Mouse (Mus musculus) kidney, embryonic 16.5 days (tissue): ENCODE results near the gene Mogat2. TPM values are rescaled to one million over a fixed set of nuclear protein-coding genes. Genes with fewer than 3 reads are reported as not detected.
A peak's percentile ranks its signal among the peaks of the same experiment; 100 is the strongest.

Experiments used
- ATAC-seq: fragments of 200-750 bp; cut with Nextera tagmentation; 2 replicates; pipeline ENCODE4 v1.8.0; 2017; ENCODE audit warnings: moderate TSS enrichment; ENCODE audit not compliant: low FRiP score, low TSS enrichment
- H3K27ac ChIP-seq: fragments of 300-500 bp; sonication (generic); 2 replicates; pipeline ENCODE4 v1.5.1; 2014; ENCODE audit warnings: low read length
- H3K27me3 ChIP-seq: fragments of 300-500 bp; sonication (generic); 2 replicates; pipeline ENCODE4 v1.6.1; 2014; ENCODE audit warnings: low read length, control low read depth, mixed read lengths; ENCODE audit not compliant: insufficient read depth
- H3K36me3 ChIP-seq: fragments of 300-500 bp; sonication (generic); 2 replicates; pipeline ENCODE4 v1.6.1; 2014; ENCODE audit warnings: low read length, control low read depth, mixed read lengths; ENCODE audit not compliant: insufficient read depth
- H3K4me1 ChIP-seq: fragments of 300-500 bp; sonication (generic); 2 replicates; pipeline ENCODE4 v1.6.1; 2014; ENCODE audit warnings: low read length, control low read depth, mixed read lengths; ENCODE audit not compliant: insufficient read depth
- H3K4me2 ChIP-seq: fragments of 300-500 bp; sonication (generic); replicated peaks from 2 replicates; pipeline ENCODE4 v1.6.1; 2014; ENCODE audit warnings: low read depth, low read length
- H3K4me3 ChIP-seq: fragments of 300-500 bp; sonication (generic); 2 replicates; pipeline ENCODE4 v1.5.1; 2014; ENCODE audit warnings: mild to moderate bottlenecking, low read length
- H3K9ac ChIP-seq: fragments of 300-500 bp; sonication (generic); replicated peaks from 2 replicates; pipeline ENCODE4 v1.6.1; 2014; ENCODE audit warnings: low read length
- H3K9me3 ChIP-seq: fragments of 300-500 bp; sonication (generic); 2 replicates; pipeline ENCODE4 v1.6.1; 2016; ENCODE audit warnings: low read length, control low read depth
- WGBS: fragments of 180-500 bp; shearing (Covaris S2); extraction: QIAGEN DNeasy Blood & Tissue Kit; methylation state at CpG from one replicate; pipeline ENCODE4 v1.1.7; 2014; 5-methylcytosine and 5-hydroxymethylcytosine counted together
- polyA plus RNA-seq: library from polyadenylated mRNA; unstranded; fragments of >200 nt; fragmentation: Nextera tagmentation; extraction: Ambion mirVana; gene quantifications from 2 replicates; pipeline ENCODE4 v1.2.1, GENCODE M21; 2015

Mogat2 gene
- polyA plus RNA-seq, 1 experiment from 2014 or later: 14.9 TPM

DNA sequence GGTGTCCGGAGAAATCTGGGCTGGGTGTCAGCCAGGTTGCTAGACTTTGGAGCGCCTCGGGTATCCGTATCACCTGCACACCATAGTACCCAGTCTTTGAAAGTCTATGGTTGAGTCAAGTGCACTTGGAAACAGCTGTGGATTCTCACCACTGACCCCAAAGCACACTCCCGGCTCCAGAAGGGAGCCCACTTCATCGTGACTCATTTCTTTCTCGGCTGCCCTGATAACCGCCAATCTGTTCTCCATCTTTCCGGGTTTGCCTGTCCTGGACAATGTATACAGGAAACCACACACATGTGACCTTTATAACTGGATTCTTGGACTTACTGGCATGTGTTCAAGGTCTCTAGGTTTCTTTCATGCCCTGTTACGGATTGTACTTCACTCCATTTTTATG lies 11.8 kb downstream of the Mogat2 start:
- Histone ChIP-seq H3K4me2 (no peak overlapping the region), H3K4me3 (no peak overlapping the region), H3K4me1 (no peaks in the 10 kb centered on the region), H3K27me3 (no peaks in the 10 kb centered on the region), H3K36me3 (no peaks in the 10 kb centered on the region), H3K9ac (no peak overlapping the region), H3K27ac (no peak overlapping the region), H3K9me3 (no peaks in the 10 kb centered on the region)
- ATAC-seq: no peak
- 85% methylated on average over 10 of the region's 10 CpGs for WGBS

DNA sequence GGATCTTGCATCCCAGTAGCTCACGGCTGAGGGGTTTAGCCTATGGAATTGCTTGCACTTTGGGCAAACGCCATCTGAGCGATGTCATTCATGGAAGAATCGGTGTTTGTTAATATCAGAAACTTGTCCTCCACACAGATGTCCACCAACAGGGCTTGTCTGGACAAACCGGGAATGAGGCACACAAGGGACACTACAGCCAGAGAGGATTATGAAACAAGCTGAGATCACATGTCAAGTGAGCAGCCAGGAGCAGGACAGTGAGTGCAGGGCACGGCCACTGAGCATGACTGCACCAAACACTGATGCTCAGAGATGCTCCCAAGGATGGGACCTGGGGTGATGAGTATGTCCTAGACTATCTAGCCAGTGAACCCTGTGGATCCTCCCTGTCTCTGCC lies 13.0 kb downstream of the Mogat2 start:
- H3K4me1 ChIP-seq: no peaks in the 10 kb centered on the region
- no peak for ATAC-seq
- WGBS: 73% methylated on average over 6 of the region's 6 CpGs
- no peaks in the 10 kb centered on the region for H3K27me3 ChIP-seq
- no peak overlapping the region for H3K4me3 ChIP-seq
- no peak overlapping the region for H3K9ac ChIP-seq
- H3K9me3 ChIP-seq: no peaks in the 10 kb centered on the region
- no peak overlapping the region for H3K4me2 ChIP-seq
- H3K27ac ChIP-seq: no peak overlapping the region
- no peaks in the 10 kb centered on the region for H3K36me3 ChIP-seq

DNA sequence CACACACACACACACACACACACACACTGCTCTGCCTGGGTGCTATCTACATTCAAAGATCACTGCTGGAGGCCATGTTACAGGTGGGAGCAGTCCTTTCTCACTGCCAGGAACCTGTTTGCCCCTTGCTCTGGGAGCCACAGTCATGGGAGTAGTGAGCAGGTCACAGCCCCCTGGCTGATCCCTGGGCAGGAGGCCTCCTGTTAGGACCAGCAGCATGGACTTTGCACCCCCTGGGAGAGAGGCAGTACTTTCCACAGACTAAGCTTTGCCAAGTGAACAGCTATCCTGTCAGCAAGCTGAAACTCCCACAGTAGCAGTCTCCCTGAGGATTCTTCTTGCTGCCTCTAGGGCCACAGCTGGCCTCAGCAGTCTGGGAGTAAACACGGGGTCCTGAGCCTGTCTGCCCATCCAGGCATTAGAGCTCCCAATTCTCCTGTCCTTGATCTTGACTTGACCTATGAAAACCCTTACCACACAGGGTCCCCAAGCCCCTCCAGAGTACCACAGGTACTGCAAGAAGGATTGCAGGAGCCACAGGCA lies 13.7 kb downstream of the Mogat2 start:
- H3K4me1 ChIP-seq: no peaks in the 10 kb centered on the region
- WGBS: 40% methylated on average over 1 of the region's 1 CpGs
- peak overlapping the region; percentile 51 for H3K27ac ChIP-seq
- peak; percentile 87 for ATAC-seq
- H3K27me3 ChIP-seq: no peaks in the 10 kb centered on the region
- no peaks in the 10 kb centered on the region for H3K9me3 ChIP-seq
- H3K36me3 ChIP-seq: no peaks in the 10 kb centered on the region
- no peak overlapping the region for H3K4me2 ChIP-seq
- H3K9ac ChIP-seq: no peak overlapping the region
- H3K4me3 ChIP-seq: no peak overlapping the region

DNA sequence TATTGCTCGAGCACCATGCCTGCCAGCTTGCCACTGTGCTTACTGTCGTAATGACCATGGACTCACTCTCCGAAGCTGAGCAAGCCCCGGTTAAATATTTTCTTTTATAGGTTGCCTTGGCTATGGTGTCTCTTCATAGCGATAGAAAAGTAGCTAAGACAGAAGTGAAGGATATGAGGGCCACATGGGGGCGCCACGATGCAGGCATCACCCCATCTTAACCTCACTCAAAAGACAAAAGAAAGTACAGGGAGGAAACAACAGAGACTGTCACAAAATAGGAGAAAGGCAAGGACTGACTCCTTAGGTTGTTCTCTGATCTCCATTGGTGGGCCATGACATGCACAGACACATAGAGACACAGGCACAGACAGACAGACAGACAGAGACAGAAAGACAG lies 14.2 kb downstream of the Mogat2 start:
- H3K4me3 ChIP-seq: no peak overlapping the region

DNA sequence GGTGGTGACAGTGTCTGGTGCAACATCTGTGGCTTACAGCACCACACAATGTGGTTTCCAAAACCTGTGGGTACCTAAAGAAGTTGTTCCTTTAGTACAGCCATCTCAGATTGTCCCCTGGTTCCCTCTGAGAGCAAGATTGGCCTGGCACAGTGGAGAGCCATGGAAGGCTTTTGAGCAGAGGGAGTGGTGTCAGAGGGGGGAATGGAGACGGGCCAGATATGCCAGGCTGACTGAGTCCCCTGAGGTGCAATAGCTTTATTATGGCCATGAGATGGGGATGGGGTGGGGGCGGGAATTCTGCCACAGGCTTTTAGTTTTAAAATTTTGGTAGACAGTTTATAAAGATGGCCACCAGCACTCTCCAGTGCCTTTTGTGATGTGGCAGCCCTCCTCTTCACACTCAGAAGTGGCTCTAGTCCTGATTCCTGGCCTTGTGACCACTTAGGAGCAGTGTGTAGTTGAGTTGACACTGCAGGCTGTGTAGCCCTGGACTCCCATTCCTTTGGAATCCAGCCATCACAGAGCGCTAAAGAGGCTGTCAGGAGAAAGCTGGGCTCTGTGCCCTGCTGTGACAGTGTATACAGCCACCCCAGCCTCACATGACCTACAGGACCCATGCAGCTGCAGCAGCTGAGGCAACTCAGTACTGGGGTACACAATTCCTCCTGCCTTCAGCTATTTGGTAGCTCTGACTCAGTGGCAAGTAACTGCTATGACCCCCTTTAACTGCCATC lies 20.9 kb downstream of the Mogat2 start:
- no peak overlapping the region for H3K27ac ChIP-seq
- H3K27me3 ChIP-seq: no peaks in the 10 kb centered on the region
- H3K4me3 ChIP-seq: no peak overlapping the region
- no peaks in the 10 kb centered on the region for H3K36me3 ChIP-seq
- ATAC-seq: no peak
- no peaks in the 10 kb centered on the region for H3K4me1 ChIP-seq
- WGBS: 78% methylated on average over 3 of the region's 3 CpGs
- no peaks in the 10 kb centered on the region for H3K9me3 ChIP-seq
- H3K9ac ChIP-seq: no peak overlapping the region
- H3K4me2 ChIP-seq: no peak overlapping the region

More for the DNA sequence above, 14.2 kb downstream of the Mogat2 start:
- no peak for ATAC-seq
- Histone ChIP-seq H3K9ac (no peak overlapping the region), H3K36me3 (no peaks in the 10 kb centered on the region), H3K9me3 (no peaks in the 10 kb centered on the region), H3K4me1 (no peaks in the 10 kb centered on the region), H3K4me2 (no peak overlapping the region), H3K27me3 (no peaks in the 10 kb centered on the region), H3K27ac (peak overlapping the region; percentile 1; the same call in 1 of the 2 replicates)
- 69% methylated on average over 7 of the region's 7 CpGs for WGBS

DNA sequence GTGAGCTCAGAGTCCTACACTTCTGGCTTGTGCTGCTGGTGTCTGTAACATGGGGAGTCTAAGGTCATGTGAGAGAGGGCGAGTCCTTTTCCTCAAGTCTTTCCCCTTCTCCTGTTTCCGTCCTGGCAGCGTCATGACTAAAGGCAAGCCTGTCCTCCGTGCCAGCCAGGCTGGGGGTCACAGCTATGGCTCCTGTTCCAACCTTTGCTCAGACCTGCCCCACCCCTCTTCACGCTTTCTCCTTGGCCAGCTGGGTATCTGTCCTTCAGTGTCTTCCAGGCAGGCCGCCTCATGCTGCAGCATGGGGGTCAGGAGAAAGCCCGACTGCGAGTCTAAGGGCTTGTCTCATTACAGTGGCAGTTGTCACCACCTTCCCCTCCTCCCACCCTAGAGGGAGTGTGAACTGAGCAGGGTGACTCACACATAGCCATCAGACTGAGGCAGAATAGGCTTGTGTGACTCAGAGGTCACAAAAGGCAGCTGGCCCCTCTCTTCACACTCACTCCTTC lies 23.0 kb downstream of the Mogat2 start:
- 26% methylated on average over 8 of the region's 8 CpGs for WGBS
- no peak overlapping the region for H3K27ac ChIP-seq
- H3K4me2 ChIP-seq: no peak overlapping the region
- H3K27me3 ChIP-seq: no peaks in the 10 kb centered on the region
- H3K4me3 ChIP-seq: no peak overlapping the region
- no peaks in the 10 kb centered on the region for H3K9me3 ChIP-seq
- 0 out of 2 replicates have a peak overlapping the region, but pooled peaks have one; percentile 5 for H3K9ac ChIP-seq
- H3K4me1 ChIP-seq: no peaks in the 10 kb centered on the region
- ATAC-seq: peak; percentile 53; the same call in 1 of the 2 replicates
- no peaks in the 10 kb centered on the region for H3K36me3 ChIP-seq

DNA sequence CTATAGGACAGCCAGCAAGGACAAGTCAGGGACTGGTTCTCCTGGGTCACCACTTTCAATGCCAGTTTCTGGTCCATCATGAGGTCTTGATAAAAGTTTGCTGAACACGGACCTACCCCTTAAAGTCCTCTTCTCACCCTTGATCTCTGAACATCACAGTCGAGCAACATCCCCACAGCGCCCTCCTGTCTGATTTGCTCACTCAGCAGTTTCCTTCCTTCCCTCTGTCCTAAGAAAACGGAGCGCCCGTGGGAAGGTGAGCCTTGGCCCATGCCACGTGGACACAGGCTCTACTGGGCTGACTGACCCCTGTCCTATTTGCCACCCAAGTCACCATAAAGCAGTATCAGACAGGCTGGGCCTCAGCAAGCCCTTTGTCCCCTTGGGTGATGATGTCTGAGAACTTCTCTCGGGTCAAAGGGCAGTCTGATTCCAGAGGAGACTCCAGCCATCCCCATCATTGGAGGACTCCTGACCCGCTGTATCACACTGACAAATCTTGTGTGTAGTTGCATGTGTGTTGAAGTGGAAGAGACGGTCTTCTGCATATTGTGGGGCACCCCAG lies 23.7 kb downstream of the Mogat2 start:
- Histone ChIP-seq H3K27me3 (no peaks in the 10 kb centered on the region), H3K9ac (no peak overlapping the region), H3K4me1 (no peaks in the 10 kb centered on the region), H3K36me3 (no peaks in the 10 kb centered on the region), H3K27ac (no peak overlapping the region), H3K9me3 (no peaks in the 10 kb centered on the region), H3K4me3 (no peak overlapping the region), H3K4me2 (no peak overlapping the region)
- 76% methylated on average over 10 of the region's 10 CpGs for WGBS
- 0 out of 2 replicates have a peak, but pooled peaks have one; percentile 41 for ATAC-seq

DNA sequence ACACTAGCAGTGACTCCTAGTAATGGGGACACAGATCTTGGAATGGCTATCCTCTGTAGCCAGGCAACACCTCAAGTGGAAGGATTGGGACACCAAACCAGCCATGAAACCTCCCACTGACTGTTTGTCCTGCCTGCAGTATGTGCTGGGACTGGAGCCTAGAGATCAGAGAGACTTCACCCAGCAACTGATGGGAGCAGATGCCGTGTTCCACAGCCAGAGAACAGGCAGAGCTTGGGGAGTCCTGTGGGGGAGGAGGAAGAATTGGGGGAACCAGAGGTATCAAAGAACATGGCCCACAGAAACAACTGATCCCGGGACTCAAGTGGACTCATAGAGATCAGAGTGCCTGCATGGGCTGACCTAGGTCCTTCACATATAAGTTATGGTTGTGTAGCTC lies 24.7 kb downstream of the Mogat2 start:
- no peaks in the 10 kb centered on the region for H3K36me3 ChIP-seq
- H3K4me2 ChIP-seq: no peak overlapping the region
- H3K4me3 ChIP-seq: no peak overlapping the region
- H3K9me3 ChIP-seq: no peaks in the 10 kb centered on the region
- H3K4me1 ChIP-seq: no peaks in the 10 kb centered on the region
- 80% methylated on average over 2 of the region's 2 CpGs for WGBS
- ATAC-seq: no peak
- no peak overlapping the region for H3K27ac ChIP-seq
- no peaks in the 10 kb centered on the region for H3K27me3 ChIP-seq
- no peak overlapping the region for H3K9ac ChIP-seq

DNA sequence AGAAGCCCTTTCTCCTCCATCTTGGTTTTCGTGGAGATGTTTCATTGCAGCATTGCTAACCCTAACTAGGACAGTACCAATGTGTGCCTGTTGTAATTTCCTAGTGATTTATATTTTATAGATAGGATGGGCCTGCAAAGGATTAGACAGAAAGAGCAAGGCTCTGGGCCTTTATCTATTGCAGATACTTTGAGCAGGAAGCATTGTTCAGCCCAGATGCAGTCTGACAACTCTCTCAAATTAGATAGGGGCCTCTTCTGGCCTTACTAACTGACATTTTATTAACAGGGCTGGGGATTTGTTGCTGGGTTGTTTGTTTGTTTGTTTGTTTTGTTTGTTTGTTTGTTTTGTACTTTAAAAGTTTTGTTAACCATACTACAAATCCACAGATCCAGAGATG lies 25.4 kb downstream of the Mogat2 start:
- Histone ChIP-seq H3K27me3 (no peaks in the 10 kb centered on the region), H3K36me3 (no peaks in the 10 kb centered on the region), H3K4me2 (no peak overlapping the region), H3K4me3 (no peak overlapping the region), H3K27ac (no peak overlapping the region), H3K9me3 (no peaks in the 10 kb centered on the region), H3K9ac (no peak overlapping the region), H3K4me1 (no peaks in the 10 kb centered on the region)
- WGBS: 88% methylated on average over 1 of the region's 1 CpGs
- ATAC-seq: no peak

DNA sequence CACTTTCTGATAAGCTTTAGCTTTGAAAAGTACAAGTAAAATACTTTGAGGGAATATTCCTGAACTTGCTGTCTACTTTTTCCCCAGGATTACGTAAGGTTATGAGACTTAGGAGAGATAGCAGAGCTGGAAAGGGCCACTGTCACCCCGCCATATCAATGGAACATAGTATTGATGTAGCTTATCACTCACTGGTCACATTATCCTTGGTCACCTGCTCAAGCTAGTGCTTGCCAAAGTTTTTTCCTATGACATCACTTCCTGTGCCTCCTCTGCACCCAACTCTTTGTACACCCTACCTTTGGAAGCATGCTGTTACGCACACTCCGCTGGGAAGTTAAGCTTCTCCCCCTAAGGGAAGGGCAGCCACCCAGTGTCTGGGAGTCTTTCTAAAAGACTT lies 29.7 kb downstream of the Mogat2 start:
- Histone ChIP-seq H3K27me3 (no peaks in the 10 kb centered on the region), H3K9me3 (no peaks in the 10 kb centered on the region), H3K27ac (no peak overlapping the region), H3K36me3 (no peaks in the 10 kb centered on the region), H3K4me1 (no peaks in the 10 kb centered on the region), H3K4me3 (no peak overlapping the region), H3K4me2 (no peak overlapping the region), H3K9ac (no peak overlapping the region)
- no peak for ATAC-seq
- 90% methylated on average over 4 of the region's 4 CpGs for WGBS
